Mouse (Mus musculus) layer of hippocampus, postnatal 36 days (tissue): ENCODE data around the gene Spns1. TPM values are rescaled to one million over a fixed set of nuclear protein-coding genes. Genes with fewer than 3 reads are reported as not detected.

Source experiments
- DNase-seq, 2 experiments: peaks; one replicate each; pipeline ENCODE4 v3.0.0; 2022
- total RNA-seq, 2 experiments: library from RNA; stranded (reverse); gene quantifications; 2 replicates each; pipeline ENCODE4 v1.2.3; 2021

Gene Spns1
- total RNA-seq, 2 experiments from 2014 or later, result 80.8 to 94.4 TPM

GRCm38 (mm10) chr7:126368367-126368766 lies 8.9 kb downstream of the Spns1 start:
- DNase-seq, result no peak

DNA sequence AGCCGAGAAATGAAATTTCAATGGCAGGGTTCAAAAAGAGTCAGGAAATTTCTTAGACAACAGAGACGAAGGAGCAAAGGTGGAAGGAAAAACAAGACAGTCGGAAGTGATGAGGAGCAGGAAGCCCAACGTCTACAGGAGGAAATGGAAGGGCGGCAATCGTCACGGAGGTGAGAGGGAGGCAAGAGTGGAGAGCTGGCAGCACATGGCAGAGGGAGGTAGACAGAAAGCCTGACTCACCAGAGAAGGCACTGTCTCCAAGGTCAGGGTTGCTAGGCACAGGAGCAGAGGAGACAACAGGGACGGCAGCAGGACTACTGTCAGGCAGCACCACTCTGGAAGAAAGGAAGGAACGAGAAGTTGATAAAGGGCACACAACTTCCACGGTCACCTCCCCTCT lies 9.6 kb downstream of the Spns1 start:
- no peak for DNase-seq

GRCm38 (mm10) chr7:126363038-126363437 lies 14.2 kb downstream of the Spns1 start:
- no peak for DNase-seq

DNA sequence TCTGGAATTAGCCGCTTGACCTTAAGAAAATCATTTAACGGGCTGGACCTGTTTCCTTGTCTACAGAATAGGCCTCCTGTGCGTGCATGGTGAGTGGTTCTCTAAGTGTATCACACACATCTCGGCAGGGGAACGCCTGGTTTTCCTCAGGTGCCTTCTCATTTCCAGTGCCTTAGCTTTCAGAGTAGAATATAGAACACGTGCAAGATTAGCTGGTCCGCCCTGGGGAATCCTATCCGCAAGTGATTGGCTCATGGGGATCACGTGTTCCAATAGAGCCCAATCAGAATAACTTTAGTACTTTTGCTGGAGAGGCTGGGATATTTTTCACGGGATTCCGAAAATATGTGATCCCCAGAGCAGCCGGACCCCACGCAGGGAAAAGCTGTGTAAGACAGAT lies 18.2 kb downstream of the Spns1 start:
- no peak for DNase-seq

DNA sequence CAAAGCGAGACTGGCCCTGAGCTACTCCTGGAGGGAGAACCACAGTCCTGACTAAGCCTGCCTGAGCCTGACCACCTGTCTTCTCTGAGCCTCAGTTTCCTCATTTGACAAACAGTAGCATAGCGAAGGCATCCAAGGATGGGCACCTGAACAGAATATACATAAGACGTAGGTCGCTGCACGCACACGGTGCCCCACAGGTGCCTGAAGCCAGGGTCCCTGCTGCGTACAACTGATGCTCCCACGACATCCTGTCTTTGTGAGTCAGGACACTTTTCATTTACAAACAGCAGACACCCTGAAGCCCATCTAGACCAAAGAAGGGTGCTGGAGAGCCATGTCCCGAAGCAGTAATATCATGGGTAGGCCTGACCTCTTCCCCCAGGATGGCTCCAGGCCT lies 18.8 kb downstream of the Spns1 start:
- DNase-seq, result no peak

DNA sequence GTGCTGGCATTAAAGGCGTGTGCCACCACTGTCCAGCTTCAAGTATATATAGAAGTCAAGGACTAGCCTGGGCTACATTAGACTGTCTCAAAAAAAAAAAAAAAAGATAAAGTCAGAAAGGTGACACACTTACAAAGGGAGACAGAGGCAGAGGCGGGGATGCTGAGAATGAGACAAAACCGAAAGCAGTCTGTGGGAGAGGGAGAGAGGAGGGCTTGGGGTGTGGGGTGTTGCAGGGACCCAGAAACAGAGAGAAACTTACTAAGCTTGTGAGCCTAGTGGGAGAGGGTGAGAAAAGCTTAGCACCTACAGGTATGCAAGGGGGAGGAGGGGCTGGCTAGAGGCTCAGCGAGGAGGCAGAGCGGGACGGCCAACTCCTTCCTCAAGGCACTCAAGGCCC lies 19.4 kb downstream of the Spns1 start:
- no peak for DNase-seq

DNA sequence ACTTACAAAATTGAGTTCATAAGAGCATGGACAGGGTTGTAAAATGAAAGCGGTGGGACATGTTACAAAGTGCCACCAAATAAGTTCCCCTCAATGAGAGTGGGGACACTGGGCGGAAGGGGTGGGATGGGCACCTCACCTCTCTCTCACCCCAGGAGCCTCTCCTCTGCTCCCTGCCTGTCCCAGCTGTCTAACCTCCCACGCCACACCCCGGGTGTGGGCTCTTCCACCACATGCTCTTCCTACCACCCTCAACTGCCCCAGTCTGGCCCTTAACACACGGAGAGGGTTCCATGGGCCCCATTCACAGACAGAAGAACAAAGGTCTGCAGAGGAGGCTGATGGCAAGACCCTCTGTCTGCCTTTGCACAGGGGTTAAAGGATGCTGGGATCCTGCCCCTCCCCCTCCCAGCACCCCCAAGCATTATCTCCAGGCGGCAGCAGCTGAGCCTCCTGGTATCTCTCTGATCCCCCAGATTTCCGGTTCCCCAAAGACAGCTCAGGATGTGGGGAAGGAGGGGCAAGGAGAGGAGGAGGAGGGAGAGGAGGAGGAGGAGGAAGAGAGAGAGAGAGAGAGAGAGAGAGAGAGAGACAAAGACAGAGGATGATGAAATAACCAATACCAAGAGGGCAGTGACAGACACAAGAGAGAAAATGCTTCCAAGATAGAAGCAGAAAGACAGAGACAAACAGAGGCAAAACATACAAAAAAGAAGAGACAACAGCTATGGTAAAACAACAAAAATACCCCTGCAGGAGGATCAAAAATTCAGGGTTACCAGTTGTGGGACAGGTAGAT lies 20.3 kb downstream of the Spns1 start:
- DNase-seq, result no peak

DNA sequence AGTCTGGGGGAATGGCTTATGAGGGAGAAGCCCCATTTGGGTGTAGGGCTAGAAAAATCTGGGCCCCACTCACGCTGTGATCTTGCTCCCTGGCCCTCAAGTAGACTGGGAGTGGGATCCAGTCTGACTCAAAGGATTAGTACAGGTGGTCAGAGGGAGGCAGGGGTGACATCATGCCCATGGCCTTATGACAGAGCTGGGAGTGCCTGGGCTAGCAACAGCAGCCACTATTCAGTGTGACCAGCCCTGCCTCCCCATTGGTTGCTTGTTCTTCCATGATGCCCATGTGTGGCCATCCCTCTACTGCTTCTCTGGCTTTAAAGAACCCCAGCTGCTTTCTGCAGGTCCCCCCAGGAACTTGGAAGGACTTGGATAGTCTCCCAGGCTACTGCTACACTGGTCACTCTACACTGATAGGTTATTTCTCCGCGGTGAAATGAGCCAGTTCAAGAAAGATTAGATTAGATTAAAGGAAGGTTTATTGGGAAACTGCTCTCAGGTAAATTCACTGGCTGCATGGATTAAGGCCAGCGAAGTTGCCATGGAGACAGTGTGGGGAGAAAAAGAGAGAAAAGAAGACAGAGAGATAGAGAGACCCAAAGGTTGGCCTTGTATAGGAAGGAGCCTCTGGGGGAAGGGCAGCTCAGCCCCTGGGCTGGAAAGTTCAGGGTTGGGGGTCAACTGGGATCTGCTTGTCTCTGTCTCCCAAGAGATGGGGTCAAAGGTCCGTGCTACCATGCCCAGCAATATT lies 21.2 kb downstream of the Spns1 start:
- peak; percentile 26 to 30 for DNase-seq

DNA sequence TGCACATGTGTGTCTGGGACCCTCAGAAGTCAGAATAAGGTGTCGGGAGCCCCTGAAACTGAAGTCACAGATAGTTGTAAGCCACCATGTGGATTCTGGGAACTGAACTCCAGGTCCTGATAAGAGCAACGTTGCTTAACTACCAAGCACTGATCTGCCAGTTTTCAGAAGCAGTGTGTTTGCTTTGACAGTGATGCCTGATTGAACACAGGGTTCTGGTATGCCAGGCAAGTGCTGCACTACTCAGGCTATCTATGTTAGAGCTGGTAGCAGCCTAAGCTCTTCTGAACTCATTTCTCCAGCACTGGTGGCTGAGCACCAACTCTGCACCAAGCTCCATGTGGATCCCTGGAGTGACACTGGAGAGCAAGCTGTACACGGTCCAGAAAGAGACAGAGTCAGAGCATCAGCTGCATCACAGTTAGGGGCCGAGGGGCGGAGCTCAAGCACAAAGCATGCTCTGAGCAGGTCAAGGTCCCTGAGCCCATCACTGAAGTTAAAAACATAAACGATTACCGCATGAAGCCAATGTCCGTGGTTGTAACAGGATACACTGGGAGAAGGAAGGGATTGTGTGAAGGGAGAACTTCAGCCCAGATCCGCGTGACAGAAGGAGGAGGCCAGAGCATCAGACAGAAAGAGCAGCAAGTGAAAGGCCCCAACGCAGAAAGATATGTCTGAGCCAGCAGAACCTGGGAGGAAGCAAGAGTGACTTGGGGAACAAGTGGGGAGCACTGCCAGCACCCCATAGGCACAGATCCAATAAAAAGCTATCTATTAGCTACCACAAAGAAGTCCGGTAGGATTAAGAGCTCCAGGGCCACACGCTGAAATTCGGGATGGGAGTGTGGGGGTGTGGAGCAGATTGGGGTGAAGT lies 22.3 kb downstream of the Spns1 start:
- no peak for DNase-seq

- DNase-seq, result no peak
Measured at GRCm38 (mm10) chr7:126353994-126354365, 23.3 kb downstream of the Spns1 start.

DNA sequence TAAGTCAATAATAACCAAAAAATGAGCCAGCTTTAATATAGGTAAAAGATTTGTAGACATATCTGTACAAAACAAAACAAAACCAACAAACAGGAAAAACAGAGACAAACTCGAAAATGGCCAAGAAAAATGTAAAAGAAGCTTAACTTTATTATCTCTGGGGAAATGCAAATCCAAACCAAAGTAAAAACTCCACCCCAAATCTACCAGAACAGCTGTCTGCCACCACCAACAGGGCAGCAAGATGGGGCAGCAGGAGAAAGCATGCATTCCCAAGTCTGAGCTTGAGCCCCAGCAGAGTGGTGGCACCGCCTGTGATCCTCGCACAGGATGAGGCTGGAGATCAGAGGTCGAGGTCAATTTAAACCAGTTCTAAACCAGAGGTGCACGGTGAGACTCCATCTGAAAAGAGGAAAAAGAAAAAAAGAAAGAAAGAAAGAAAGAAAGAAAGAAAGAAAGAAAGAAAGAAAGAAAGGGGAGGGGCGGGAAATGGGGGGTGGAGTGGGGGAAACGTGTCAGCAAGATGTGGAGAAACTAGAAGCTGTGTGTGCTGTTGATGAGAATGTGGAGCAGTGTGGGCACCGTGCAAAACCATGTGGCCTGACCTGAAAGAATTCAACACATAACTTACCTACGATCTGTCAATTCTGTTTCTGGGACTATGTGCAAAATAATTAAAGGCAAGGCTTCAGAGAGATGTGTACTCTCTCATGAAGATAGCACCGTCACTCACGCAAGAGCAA lies 23.8 kb downstream of the Spns1 start:
- no peak for DNase-seq

DNA sequence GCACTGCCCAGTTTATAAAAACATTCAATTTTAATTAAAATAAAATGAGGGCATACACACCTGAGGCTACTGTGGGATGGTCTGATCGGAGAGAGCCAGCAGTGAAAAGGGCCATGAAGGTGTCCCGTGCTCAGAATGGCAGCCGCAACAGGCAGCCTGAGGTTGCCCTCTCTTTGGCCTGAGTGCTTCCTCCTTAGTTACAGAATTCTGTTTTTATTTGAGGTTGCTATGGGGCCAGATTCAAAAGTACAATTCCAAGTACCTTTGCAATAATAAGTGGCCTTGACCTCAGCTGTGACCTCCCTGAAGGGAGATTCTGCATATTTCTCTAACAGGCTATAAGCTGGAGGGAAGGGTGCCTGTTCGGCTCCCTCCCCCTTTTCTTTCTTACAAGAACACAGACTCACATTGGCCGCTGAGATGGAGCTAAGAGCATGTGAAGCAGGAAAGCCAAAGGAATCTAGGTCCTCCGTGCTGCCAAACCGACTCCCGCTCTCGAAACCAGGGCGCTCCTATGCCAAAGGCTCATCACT lies 25.8 kb downstream of the Spns1 start:
- no peak for DNase-seq

DNA sequence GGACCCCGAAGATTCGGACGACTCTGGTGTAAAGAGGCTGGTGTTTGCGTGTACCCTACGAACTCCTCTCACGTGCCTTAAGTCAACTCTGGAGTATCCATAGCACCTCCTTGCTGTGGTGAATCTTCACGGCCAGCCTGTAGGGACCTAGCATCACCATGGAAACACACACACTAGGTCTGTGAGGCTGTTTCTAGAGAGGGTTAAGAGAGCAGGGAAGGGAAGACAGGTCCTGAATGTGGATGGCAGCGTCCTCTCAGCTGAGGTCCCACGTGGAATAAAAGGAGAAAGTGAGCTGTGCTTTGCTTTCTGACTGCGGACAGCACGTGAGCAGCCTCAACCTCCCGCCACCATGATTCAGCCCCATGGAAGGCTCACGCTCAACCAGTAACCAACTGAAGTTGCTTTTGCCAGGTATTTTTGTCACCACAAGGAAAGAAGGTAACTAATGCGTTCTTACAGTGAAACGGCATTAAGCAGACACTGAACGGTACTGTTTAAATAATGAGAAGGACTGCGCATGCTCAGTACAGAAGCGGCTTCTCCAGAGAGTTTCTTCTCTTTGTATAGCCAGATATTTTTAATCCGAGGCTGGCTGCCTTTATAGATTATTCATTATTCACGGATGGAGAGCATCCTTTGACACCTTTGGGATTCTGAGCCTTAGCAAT lies 26.4 kb downstream of the Spns1 start:
- DNase-seq, result no peak

DNA sequence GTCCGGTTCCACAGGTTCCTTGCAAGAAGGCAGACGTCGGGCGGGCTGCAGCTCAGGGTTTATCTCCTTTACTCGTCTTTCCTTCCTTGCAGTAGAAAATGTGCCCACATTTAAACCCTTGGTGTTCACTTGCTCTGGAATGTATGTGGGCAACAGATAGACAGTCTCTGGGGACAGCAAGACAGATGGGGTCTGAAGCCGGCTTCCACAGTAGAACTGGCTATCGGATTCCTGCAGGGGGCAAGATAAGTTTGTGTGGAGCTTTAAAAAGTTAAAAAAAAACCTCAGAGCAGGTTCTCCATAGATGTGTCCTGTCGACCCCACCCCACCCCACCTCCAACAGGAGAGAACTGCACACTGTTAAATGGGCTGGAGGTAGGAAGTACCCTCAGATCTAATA lies 29.0 kb downstream of the Spns1 start:
- no peak for DNase-seq

DNA sequence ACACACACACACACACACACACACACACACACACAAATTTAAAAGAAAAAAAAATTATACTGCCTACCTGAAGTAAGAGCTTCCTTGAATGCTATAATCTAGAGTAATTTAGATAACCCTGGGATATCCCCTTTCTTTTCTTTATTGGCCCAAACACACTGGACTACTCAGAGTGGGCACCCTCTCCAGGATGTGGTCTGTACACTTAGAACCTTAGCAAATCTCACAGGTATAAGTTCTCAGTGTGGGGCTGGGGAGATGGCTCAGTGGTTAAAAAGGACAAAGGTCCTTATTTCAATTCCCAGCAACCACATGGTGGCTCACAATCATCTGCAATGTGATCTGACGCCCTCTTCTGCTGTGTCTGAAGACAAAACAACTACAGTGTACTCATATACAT lies 30.2 kb downstream of the Spns1 start:
- DNase-seq, result no peak

DNA sequence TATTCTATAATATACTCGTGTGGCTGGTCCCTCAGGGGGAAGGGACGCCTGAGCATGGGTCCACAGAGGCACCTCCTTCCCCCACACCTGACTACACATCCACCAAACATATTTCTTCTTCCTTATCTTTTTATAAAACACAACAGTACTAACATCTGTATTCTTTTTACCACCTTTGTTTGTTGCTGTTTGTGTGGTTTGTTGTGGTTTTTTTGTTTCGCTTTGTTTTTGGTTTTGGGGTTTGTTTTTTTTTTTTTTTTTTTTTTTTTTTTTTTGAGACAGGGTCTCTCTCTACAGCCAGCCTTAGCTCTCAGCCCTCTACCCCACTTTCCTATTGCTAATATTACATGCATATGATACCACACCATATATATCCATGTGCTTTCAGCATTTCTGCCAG lies 31.3 kb downstream of the Spns1 start:
- no peak for DNase-seq

GRCm38 (mm10) chr7:126345557-126345956 lies 31.7 kb downstream of the Spns1 start:
- DNase-seq, result no peak

DNA sequence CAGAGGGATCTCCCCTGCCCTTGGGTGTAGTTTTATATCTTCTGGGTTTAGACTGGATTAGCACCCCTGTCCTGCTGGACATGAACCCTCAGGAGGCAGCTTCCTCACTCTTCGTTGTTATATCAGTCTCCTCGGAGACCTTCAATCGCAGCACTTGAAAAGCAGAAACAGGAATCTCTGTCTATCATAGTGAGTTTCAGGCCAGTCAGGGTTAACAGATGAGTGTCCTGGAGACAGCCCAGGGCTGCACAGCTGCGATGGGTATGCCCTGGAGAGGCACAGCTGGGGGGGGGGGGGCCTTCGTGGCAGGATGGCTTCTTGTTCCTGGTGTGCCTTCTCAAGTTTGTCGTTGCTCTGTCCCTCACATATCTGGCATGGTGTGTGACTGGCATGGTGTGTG lies 36.4 kb downstream of the Spns1 start:
- no peak for DNase-seq

DNA sequence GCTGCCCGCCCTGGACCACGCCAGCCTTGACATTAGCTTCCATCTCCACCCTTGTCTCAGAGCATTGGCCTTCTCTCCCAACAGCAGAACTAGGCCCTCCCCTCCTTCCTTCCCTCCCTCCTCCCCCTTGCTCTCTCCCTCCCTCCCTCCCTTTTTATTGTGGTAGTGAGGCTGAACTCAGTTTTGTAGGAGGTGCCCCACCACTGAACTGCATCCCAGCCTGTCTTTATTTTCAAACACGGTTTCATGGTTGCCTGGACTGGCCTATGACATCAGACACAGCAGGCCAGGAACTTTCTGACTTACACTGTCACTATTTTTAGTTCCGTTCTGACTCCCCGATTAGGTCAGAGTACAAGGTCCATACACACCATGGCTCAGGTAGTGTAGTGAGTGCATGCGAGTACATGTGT lies 37.0 kb downstream of the Spns1 start:
- DNase-seq, result no peak

DNA sequence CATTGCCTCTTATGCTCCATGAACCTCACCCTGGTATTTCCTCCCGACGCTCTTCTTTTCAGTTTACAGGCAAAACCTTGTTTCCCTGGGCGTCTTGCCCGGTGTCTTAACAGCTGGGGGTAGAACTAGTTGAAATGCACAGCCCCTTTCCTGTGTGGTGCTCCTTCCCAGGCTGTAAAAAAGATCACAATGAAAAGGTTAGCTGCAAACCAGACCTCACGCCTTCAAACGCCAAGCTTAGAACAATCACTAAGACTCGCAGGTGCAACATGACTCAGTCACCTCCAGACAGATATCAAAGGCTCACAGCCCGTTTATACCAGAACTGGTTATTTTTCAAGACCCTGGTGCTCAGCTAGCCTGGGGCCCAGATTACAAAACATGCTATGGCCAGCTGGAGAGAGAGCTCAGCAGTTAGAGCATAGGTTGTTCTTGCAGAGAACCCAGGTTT lies 37.7 kb downstream of the Spns1 start:
- DNase-seq, result no peak

GRCm38 (mm10) chr7:126338906-126339305 lies 38.3 kb downstream of the Spns1 start:
- no peak for DNase-seq
